Mouse (Mus musculus) thymus, adult 2 months (tissue): ENCODE results near the gene Kcnj11.

Experiments
- CTCF ChIP-seq: fragments of 200-500 bp; IDR thresholded peaks from 2 replicates; pipeline ENCODE4 v1.5.1; 2012; ENCODE audit warnings: mild to moderate bottlenecking, control low read depth, low read length, moderate library complexity, borderline replicate concordance; ENCODE audit not compliant: control insufficient read depth, poor library complexity, insufficient read depth; ENCODE audit errors: extremely low read depth
- POLR2A ChIP-seq: fragments of 200-500 bp; IDR thresholded peaks from 2 replicates; pipeline ENCODE4 v1.6.1; 2012; ENCODE audit warnings: mild to moderate bottlenecking, low read length, control low read depth, moderate library complexity; ENCODE audit not compliant: control insufficient read depth, poor library complexity, insufficient read depth; ENCODE audit errors: extremely low read depth

DNA sequence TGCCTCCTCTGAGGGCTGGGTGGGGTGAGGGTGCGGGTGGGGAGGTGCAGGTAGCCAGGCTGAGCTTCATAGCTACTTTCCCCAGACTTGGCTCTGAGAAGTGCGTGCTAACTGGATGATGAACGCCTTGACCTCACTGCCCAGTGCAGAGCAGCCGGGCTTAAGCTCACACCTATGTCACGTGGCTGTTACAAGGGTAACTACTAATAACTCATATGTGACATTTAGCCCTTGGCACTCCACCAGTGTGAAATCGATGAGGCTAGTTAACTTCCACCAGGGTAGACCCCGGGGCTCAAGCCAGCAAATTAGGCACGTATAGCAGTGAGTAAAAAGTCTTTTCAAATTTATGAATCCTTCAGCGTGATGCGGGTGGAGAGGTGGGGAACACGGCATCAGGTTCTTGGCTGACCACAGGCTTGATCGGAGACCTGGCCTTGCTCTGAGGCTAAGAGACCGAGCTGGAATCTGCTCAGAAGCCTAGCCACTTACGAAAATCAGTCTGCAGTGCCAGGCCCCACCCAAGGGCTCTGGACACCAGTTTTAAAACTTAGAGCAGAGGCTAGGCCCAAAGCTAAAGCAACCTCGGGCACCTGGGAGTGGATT lies 10.8 kb upstream of the Kcnj11 start:
- TF ChIP-seq POLR2A (no peak), CTCF (no peak)
